Mouse (Mus musculus) lung, postnatal 0 days (tissue): ENCODE measurements around the gene Tceanc2.
"Not testable (repeated sequence)": the region's sequence is repeated elsewhere in the genome, so short reads cannot be mapped to it uniquely, and the experiment has no call there.

Experiments
- CTCF ChIP-seq: IDR thresholded peaks from 2 replicates; pipeline ENCODE4 v1.5.1; 2016; ENCODE audit warnings: antibody characterized with exemption, mild to moderate bottlenecking
- EP300 ChIP-seq: IDR thresholded peaks from 2 replicates; pipeline ENCODE4 v1.6.1; 2016; ENCODE audit warnings: antibody characterized with exemption, mild to moderate bottlenecking, control low read depth

- not testable (repeated sequence) for TF ChIP-seq EP300, CTCF
Measured at GRCm38 (mm10) chr4:107109181-107109580, 69.7 kb downstream of the Tceanc2 start.
